Mouse (Mus musculus) megakaryocyte progenitor cell, adult 5-6 weeks (primary cell): Measurements from ENCODE around the gene Myo1b. TPM values are rescaled to one million over a fixed set of nuclear protein-coding genes. Genes with fewer than 3 reads are reported as not detected.
"Not testable (repeated sequence)": the region's sequence is repeated elsewhere in the genome, so short reads cannot be mapped to it uniquely, and the experiment has no call there.

Experiments used
- ATAC-seq: replicated peaks from 2 replicates; pipeline ENCODE4 v1.8.0; 2016; ENCODE audit warnings: mild to moderate bottlenecking, moderate TSS enrichment, inconsistent platforms; ENCODE audit not compliant: poor library complexity
- total RNA-seq, 2 experiments: library from RNA; stranded (forward) in 1 of 2; stranded (reverse) in 1 of 2; fragments of 157-497, 149-512 nt in 1 of 2; fragments of 200-1000 nt in 1 of 2; gene quantifications; 2 replicates each; pipeline versions ENCODE4 v1.2.3 to v1.2.4; 2015 to 2017

Myo1b gene
- total RNA-seq, 2 experiments from 2014 or later, result 3.3 to 5.8 TPM

- ATAC-seq, result no peak
Measured at GRCm38 (mm10) chr1:51897160-51897572, 18.7 kb downstream of the Myo1b start.

- ATAC-seq, result no peak
Measured at GRCm38 (mm10) chr1:51895961-51896360, 19.9 kb downstream of the Myo1b start.

GRCm38 (mm10) chr1:51894721-51895120, 21.1 kb downstream of the Myo1b start:
- ATAC-seq, result no peak

- no peak for ATAC-seq
Measured at GRCm38 (mm10) chr1:51893521-51894355, 22.1 kb downstream of the Myo1b start.

- ATAC-seq, result no peak
Measured at GRCm38 (mm10) chr1:51892005-51892404, 23.9 kb downstream of the Myo1b start.

- no peak for ATAC-seq
Measured at GRCm38 (mm10) chr1:51888046-51888813, 27.6 kb downstream of the Myo1b start.

- no peak for ATAC-seq
Measured at GRCm38 (mm10) chr1:51885356-51885983, 30.4 kb downstream of the Myo1b start.

GRCm38 (mm10) chr1:51883211-51883610, 32.7 kb downstream of the Myo1b start:
- ATAC-seq, result no peak

- peak; percentile 86 for ATAC-seq
Measured at GRCm38 (mm10) chr1:51882752-51883151, 33.1 kb downstream of the Myo1b start.

GRCm38 (mm10) chr1:51879927-51880814, 35.7 kb downstream of the Myo1b start:
- no peak for ATAC-seq

GRCm38 (mm10) chr1:51879333-51879770, 36.5 kb downstream of the Myo1b start:
- ATAC-seq, result peak; percentile 31; the same call in 1 of the 2 replicates

GRCm38 (mm10) chr1:51875462-51876225, 40.2 kb downstream of the Myo1b start:
- no peak for ATAC-seq

- ATAC-seq, result no peak
Measured at GRCm38 (mm10) chr1:51872493-51873261, 43.2 kb downstream of the Myo1b start.

- ATAC-seq, result not testable (repeated sequence)
Measured at GRCm38 (mm10) chr1:51871234-51871633, 44.6 kb downstream of the Myo1b start.

- no peak for ATAC-seq
Measured at GRCm38 (mm10) chr1:51862828-51863421, 52.9 kb downstream of the Myo1b start.

- no peak for ATAC-seq
Measured at GRCm38 (mm10) chr1:51860837-51861236, 55.0 kb downstream of the Myo1b start.

GRCm38 (mm10) chr1:51856946-51857345, 58.9 kb downstream of the Myo1b start:
- ATAC-seq, result no peak

GRCm38 (mm10) chr1:51856245-51856915, 59.5 kb downstream of the Myo1b start:
- ATAC-seq, result no peak
